Mouse (Mus musculus) 416B (cell line): ENCODE measurements around the gene Haus2.
A peak's percentile ranks its signal among the peaks of the same experiment; 100 is the strongest.

Experiments used
- DNase-seq: peaks from one replicate; pipeline ENCODE4 v3.0.0; 2011; ENCODE audit warnings: low read depth

Gene Haus2

DNA sequence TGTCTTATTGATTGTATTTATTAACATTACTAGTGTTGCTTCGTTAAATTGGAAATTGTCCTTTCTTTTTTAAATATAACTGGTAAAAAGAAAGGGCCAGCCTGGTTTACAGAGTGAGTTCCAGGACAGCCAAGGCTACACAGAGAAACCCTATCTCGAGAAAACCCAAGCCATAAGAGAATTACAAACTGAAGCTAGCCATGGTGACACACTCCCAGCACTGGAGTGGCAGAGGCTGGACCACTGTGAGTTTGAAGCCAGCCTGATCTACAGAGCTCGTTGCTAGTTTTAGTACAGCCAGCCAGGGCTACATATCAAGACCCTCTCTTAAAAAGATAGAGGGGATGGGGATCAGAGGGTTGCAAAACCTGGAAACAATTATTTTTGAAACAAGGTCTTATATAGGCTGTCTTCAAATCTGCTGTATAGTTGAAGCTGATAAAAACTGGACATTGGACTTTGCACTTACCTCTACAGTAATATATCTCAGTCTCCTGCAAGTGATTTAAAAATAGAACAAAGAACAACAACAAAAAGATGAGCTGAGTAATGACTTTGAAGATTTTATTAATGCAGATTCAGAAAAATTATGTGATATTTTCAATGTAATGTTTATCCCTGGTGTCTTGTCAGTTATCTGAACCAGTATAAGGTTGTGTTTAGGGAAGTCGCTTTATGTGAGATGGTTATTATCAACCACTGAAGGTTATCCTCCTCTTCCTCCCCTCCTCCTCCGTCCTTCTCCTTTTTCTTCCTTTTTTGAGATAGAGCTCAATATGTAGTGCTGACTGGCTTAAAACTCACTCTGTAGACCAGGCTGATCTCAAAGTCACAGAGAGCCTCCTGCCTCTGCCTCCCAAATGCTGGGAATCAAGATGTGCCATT lies 7.3 kb downstream of the Haus2 start:
- DNase-seq: no peak

DNA sequence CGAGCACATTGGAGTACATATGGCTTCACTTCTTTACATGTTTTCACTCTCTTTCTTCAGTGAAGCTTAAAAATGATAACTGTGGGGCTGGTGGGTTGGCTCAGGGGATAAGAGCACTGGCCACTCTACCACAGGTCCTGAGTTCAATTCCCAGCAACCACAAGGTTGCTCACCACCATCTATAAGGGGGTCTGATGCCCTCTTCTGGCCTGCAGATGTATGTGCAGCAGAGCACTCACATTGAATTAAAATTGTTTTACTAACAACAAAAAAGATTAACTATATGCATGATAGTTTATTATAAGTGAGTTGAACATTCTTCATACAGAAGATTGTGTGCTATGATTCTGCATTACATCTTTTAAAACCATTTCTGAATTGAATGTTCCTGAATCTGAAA lies 10.4 kb downstream of the Haus2 start:
- DNase-seq: no peak

DNA sequence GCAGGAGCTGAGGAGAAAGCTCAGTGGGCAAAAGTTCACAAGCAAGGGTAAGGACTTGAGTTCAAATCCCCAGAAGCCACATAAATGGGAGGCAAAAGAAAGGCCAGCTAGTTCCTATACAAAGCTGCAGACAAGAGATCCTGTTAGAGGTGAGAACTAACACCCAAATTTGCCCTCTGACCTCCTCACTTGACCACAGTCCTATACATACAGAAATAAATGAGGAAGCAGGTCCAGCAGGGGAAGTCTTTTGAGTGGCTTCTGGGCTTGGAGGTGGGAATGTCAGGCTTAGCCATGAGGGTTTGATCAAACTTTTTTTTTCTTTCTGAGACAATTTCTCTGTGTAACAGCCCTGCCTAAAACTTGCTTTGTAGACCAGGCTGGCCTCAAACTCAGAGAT lies 13.7 kb downstream of the Haus2 start:
- DNase-seq: peak; percentile 51

DNA sequence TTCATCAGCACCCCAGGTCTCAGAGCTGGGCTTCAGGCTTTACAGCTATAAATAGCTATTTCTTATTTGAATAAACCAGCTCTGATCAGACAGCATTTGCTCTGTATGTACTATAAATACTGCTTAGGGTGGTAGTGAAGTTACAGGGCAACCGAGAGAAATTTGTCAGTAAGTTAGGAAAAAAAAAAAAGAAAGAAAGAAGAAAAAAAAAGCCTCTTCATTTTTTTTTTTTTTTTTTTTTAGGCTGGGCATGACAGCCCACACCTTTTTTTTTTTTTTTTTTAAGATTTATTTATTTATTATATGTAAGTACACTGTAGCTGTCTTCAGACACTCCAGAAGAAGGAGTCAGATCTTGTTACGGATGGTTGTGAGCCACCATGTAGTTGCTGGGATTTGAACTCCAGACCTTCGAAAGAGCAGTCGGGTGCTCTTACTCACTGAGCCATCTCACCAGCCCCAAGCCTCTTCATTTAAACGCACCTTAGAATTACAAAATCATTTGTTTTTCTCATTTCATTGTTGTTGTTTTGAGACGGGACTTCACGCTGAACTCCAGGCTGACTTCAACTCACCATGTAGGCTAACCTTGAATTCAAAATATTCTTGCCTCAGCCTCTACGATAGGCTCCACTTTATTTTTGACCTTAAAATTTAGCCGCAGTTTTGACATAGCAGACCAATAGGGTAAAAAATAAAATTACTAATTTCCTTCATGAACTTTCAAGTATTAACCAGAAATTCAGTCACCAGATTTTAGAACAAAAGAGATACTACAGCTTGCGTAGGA lies 19.1 kb downstream of the Haus2 start:
- no peak for DNase-seq

DNA sequence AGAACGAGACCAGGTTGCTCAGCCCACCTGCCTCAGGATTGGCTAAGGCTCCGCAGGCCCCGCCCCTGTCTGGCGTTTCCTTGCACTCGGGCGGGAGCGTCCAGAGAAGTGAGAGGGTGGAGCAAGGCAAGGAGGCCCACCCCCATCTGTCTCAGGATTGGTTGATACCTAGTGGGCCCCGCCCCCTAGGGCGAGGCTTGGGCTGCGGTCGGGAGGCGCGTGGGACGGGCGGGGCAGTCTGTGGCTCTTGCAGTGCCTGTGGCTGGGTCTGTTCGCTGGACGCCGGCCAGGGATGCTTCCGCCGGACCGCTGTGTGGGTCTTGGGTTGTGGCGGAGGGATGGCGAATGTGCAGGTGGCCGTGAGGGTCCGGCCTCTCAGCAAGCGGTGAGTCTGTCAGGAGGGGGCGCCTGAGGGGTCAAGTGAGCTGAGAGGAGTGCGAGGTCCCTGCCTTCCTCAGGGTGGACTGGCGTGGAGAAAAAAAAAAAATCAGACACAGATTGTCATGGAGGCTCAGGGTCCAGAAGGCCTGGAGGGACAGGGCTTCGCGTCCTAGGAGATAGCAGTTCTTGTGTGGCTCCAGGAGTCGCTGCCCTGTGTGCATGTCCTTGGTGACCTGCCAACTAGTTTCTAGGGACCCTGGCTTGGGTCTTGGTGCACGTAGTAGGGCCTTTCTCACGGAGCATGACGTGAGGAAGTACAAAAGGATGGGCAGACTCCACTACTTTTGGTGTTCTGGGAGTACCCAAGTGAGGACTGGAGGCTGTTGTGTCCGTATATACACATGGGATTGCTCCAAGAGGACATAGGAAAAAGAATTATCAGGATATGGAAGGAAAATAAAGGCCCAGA lies 19.9 kb downstream of the Haus2 start, which contains the start of gene Stard9:
Stard9 (plus strand) TSS at position 236 of the 850 bp plus-strand sequence.
- DNase-seq: peak; percentile 99

DNA sequence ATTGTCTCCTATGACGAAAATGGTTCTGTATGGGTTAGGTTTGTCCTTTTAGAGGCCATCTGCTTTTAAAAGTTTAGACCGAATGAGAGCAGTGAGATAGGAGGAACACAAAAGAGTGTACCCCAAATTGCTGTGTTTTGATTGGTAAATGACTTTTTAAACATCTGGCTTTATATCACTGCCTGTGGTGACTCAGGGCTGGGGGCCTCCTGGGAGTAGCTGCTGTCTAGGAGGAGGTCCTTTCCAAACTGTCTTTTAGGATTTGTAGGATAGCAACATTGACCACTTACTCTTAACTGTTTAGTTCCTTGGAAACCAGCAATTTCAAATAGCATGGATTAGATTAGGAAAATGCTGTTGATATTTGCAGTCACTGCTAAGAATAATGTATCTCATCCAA lies 21.1 kb downstream of the Haus2 start:
- DNase-seq: no peak

DNA sequence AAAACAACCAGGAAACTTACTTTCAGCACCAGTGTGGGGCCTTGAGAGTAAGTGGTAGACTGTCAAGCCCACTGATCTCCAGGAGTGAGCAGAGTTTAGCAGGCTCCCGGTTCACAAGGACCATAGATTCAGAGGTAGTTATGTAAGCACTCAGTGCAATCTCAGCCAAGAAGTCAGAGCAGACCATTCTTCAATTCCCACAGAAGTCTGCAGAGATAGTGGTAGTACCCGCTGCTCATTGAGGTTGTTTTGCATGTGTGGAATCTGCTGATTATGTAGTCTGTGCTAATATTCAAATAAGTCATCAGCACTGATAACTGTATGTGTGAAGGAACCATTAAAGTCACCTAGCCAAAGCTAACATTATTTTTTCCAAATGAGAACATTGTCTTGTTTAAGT lies 21.5 kb downstream of the Haus2 start:
- DNase-seq: peak; percentile 24

DNA sequence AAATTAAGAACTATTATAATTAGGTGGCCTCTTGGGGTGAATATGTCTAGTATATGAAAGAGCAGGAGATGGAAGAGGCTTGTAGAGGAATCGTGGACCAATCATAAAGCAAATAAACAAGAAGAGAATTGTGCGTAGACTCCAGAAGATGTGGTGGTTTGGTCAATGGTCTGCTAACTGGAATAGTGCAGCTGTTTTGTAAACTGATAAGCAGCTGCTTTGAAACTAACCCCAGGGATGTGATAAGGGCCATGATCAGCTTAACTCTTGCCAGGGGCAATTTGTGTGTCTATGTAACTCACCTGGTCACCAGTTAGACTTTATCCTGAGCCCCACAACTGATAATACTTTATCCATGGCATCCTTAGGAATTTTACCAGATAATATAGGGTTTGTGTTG lies 22.3 kb downstream of the Haus2 start:
- peak; percentile 84 for DNase-seq

DNA sequence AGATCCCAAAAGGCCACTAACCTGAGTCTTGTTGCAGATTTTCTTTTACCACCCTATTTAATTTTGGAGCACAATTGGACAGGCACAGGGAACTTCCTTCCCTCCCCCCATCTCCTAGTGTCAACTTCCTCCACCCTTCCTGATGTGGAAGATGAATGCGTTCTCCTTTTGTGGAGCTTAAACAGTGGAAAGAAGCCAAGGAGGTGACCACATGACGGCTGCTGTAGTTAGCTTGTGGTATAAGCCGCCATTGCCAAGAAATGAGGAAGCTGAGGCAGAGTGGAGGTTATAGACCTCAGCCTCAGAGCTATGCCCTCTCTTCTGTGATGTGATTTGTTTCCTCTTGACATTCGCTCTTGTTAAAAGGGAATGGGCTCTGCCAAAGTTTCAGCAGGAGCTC lies 22.8 kb downstream of the Haus2 start:
- DNase-seq: peak; percentile 94

DNA sequence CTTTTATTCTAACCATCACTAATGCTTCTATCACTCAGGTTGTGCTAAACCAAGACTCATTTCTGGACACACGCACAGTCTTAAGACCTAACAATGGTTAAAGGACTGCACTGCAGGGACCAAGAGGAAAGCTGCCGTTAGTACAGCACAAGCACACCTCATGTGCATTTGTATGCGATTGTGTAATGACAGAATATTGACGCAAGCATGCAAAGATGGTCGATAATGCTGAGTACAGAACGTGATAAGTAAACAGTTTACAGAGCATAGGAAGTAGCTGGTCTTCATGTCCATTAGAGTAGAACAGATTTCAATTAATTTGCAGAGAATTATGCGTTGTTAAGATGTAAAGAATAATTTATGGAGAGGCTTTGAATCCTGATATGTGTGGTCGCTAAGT lies 31.7 kb downstream of the Haus2 start:
- no peak for DNase-seq

DNA sequence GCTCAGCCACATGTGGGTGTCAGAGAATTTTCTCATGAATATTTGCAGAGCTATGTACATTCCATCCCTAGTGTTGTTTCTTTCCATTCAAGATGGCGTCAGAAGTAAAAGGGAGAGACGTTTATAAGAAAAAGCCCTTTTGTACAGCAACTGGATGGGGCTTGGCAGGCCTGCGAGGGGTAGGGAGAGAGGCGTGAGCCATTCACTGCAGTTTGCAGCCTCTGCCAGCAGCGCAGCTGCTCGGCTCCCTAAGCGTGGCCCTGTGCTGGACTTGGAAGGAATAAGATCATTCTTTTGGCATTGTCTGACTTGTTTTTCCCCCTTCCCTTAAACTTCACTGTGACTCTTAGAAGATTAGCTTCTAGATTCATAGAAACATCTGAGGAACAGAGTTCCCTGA lies 34.7 kb downstream of the Haus2 start:
- no peak for DNase-seq

DNA sequence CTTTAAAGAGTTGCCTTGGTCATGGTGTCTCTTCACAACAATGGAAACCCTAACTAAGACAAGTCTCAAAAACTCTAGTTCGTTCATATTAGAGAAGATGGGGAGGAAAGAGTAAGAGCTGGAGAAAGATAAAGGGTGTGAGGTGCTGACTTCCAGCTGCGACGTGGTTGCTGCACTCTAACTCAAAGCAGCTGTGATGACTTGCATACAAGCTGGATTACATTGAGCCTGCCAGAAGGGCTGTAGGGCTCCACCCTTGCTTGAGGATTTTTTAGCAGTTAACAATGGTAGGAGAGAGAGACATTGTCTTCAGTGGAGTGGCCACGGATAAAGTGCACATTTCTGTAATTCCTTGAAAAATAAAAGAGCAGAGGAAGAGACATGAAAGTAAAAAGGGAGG lies 37.6 kb downstream of the Haus2 start:
- DNase-seq: no peak

DNA sequence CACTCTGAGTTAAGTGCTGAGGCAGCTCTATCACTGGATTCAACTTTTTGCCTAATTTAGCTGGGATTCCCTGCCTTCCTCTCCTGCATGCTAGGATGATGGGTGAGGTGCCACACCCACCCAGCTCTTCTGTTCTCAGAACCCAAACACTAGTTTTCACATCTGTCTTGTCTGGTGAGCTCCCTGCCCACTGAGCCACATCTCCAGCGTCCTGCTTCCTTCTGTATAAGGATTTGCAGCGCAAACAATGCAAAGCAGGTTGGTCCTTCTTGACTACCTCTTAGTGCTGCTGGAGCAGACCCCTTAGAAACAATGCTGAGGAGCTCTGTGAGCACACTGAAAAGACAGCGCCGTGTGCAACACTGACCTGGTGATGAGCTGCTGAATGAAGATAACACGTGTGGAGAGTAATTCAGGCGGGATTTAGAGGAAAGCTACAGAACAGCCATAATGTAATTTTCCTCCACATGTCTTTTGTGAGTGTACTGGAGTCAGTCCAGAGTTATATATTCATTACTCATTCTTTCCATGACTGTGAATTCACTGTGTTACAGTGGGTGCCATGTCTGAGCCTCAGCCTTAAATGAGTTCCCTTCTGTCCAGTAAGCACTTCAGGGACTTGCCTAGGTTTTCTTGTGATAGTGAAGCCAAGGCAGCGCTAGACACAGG lies 43.2 kb downstream of the Haus2 start:
- peak; percentile 50 for DNase-seq

DNA sequence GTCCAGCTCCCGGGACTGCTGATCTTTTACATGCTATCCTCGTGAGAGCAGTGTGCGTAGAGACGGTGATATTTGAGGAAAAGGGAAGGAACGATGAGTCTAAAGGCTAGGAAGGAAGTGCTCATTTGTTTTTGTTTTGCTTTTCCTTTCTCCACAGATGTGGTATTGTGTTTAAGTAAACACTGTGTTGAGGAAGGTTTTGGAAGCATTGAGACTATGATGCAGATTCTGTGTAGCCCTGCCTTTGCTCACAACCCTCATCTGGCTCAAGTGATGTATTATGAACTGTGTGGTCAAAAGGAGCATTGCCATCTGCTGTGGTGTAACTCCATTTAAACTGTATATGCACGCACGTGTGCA lies 43.7 kb downstream of the Haus2 start:
- no peak for DNase-seq

DNA sequence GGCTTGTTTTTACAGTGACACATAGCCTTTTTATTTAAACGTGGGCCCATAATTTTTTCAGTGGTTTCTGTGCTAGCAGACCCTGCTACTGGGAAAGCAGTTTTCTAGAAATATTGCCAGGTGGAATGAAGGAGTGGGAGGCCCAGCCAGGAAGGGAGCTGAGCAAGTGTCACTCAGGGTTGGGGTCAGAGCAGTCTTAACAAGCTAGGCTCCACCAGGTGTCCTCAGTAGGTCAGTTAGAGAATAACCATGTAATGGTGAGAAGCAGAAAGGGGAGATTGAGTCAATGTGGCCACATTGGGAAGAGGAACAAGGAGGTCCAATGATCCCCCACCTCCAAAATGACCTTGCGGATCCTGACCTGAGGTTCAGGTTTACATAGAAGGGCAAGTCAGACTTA lies 45.5 kb downstream of the Haus2 start:
- DNase-seq: no peak

DNA sequence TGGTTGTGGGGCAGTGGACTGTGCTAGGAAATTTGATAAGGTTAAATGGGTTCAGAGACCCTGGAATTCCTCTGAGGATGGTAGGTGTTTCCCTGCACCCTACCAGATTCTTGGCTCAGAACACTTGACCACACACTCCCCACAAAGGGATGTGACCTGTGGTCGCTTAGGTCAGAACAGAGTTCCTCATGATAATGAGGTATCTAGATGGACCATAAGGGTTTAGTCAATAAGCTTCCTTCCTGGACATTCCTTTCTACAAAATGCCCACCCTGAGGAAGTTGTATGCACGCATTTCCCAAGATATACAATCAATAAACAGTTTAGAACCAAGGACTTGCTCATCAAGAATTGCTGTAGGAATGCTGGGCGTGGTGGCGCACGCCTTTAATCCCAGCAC lies 46.7 kb downstream of the Haus2 start:
- peak; percentile 75 for DNase-seq

DNA sequence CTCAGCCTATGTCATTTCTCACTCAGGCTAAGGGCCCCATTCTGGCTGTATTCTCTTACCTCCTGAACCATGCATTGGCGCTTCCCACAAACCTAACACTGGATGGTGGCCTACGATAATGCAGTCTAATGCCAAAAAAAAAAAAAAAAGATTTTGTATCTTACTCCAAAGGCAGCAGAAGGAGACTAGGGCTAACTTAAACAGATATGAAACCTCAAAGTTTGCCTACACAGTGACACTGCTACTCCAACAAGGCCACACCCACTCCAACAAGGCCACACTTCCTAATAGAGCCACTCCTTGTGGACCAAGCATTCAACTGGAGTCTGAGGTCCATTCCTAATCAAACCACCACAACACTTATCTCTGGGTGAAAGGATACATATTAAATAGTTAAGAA lies 47.5 kb downstream of the Haus2 start:
- peak; percentile 78 for DNase-seq

DNA sequence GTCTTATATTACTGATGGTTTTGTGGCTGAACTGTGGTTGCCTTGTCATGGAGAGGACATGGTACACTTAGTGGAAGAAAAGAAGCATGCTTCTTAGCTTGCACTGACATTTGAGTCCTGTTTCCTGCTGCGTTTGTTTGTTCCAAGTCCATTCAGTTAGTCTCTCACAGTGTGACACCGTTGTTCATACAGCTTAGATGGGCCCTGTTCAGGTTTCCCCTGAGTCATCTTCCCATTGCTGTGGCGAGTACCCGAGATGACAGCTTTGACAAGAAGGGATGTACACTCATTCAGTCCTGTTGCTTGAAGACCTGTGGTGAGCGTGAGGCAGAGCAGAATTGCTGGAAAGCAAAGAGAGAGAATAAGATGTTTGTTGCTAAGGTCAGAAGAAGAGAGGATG lies 49.3 kb downstream of the Haus2 start:
- DNase-seq: peak; percentile 98

DNA sequence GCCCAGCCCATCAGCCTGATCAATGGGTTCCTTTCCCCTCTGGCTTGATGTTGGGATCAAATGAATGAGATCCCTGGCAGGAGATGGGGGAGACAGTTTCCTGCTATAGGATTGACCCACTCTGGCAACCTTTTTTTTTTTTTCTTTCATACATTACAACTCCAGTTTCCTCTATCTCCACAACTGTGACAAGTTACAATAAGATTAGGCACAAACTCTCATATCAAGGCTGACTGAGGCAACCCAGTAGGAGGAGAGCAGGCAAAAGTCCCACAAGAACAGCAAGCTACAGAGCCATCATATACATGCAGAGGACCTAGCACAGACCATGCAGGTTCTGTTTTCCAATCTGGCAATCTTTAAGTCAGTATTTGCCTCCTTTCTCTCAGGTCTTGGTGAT lies 50.1 kb downstream of the Haus2 start:
- no peak for DNase-seq

DNA sequence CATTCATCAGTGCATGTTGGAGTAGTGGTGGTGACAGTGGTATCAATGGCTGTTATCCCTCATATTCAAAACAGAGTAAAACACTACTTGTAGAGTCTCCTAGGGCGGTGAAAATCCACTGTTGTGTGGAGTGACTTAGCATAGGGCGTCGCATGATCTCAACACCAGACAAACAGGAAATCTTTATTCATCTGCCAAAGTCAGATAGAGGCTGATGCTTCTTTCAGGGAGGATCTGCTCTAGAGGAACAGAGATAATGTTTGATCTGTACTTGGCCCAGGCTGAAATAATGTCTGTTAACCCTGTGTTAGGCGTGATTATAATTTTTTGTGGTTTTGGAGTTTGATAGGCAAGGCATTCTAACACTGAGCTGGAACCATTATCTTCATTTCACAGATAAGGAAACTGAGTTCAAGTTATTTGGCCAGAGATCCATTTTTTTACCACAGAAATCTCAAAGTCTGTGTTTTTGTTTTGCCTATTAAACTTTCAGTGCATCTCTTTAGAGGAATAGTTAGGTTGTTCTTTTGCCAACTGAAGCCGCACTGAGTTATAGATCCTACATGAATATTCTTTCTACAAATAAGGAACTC lies 51.4 kb downstream of the Haus2 start:
- DNase-seq: peak; percentile 95

DNA sequence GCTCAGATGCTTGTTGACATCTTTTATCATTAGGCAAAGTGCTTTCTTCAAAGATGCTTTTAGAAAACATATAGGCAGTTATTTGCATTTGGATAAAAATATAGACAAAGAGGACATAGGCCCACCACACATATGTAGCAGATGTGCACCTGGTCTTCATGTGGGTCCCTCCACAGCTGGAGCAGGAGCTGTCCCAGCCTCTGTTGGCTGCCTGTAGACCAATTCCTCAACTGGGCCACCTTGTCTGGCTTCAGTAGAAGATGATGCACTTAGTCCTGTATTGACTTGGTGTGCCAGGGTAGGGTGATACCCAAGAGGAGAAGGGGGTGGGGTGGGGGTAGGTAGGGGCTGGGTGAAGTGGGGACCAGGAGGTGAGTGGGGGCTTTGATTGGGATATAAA lies 53.6 kb downstream of the Haus2 start:
- no peak for DNase-seq
